Mouse (Mus musculus) B cell, adult 67 days (primary cell): ENCODE results near the gene Igfbp5. TPM values are rescaled to one million over a fixed set of nuclear protein-coding genes. Genes with fewer than 3 reads are reported as not detected.

ENCODE experiments used
- total RNA-seq, 2 experiments: library from RNA; stranded (reverse); gene quantifications; 4 replicates each; pipeline ENCODE4 v1.2.4; 2023

Igfbp5 gene
- not detected for total RNA-seq

DNA sequence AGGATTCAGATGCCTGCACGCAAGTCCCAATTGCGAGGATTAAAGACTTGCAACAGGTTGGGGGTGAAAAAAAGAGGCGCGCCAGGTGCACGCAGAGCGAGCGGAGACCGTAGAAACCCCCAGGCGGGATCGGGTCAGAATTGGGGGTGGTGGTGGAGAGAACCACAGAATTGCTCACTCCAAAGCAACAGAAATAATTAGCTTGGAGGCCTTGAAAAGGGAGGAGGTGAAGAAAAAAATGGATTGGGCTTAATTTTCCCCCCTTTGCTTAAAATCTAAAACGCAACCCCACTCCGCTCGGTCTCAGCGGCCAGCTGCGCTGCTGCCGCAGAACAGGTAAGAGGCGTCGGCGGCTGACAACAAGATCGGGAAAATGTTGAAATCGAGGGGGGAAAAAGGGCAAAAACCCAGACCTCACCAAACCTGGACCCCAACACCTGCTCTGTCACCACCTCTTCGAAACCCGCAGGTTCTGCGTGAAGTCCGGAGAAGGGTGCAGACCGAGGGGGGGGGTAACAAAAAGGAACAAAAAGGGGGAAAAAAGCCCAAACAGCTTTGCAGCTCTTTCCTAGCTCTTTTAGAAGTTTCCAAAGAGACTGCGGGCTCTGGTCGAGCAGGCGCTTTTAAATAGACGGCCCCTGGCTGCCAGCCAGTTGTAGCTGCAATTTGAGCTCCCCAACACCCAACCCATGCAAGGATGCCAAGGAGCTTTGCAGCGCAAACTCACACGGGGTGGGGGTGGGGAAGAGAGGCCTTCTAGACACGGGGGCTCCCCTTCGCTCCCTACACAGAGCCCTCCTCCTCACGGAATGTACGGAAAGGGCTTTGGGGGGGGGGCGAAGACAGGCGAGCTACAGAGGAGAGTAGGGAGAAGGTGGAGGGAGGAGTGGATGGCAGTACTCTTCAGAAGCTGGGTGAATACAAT lies at the start of gene Igfbp5:
Gene Igfbp5 (minus strand): TSS at position 598 of the 925 bp plus-strand sequence.

DNA sequence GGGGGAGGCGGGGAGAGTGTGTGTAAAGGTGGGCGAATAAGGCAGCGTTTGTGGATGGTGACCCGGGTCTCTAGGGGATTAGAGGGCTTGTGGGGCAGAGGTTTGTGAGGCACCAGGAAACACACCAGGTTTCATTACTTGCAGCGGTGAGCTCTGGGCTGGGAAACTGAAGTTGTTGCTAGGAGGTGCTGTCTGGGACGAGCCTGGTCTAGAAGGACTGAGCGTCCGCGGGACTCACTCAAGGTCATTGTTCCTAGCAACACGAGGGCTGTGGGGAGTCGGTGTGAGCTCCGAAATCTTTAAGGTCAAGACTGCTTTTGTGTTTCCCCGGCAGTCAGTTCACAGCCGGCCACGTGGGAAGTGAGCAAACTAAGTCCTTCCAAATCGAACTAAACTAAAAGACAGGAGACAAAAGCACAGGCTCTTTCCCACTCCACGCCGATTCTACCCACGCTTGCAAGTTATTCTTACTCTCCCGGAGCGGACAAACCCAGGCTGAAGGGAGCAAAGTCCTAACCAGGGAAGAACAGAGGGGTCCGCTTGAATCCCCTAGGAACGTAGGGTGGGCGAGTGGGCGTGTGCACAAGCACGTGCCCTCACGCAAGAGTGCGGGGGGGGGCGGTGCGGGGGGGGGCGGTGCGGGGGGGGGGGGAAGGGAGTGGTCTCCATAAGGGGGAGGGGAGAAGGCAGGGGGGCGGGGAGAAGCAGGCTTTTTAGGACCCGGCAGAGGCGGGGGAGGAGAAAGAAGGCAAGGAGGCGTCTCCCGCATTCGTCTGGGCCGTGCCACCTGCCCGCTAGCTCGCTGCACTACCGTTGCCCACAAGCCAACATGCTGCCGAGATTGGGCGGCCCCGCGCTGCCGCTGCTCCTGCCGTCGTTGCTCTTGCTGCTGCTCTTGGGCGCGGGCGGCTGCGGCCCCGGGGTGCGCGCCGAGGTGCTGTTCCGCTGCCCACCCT lies 50.7 kb downstream of the Igfbp5 start, which contains the start of gene Igfbp2:
Gene Igfbp2 (plus strand): TSS at position 753 of the 956 bp plus-strand sequence.

Other genes with a start within 250 kb of the Igfbp5 start
- gene Ankar, start 174.3 kb downstream of the Igfbp5 start, total RNA-seq: not detected
- 1,000 to 10,000 TPM; 2,747 to 2,757 TPM for gene Rpl37a, start 163.6 kb downstream of the Igfbp5 start, total RNA-seq
- not detected for gene Igfbp2, start 50.4 kb downstream of the Igfbp5 start, total RNA-seq
- not detected for gene Tnp1, start 141.0 kb upstream of the Igfbp5 start, total RNA-seq